Mouse (Mus musculus) embryo, embryonic 10.5 days (tissue): ENCODE measurements around the gene Fen1.

Experiments
- DNase-seq: peaks from one replicate; pipeline ENCODE4 v3.0.0-alpha.2; 2015; ENCODE audit warnings: low spot score

Gene Fen1

DNA sequence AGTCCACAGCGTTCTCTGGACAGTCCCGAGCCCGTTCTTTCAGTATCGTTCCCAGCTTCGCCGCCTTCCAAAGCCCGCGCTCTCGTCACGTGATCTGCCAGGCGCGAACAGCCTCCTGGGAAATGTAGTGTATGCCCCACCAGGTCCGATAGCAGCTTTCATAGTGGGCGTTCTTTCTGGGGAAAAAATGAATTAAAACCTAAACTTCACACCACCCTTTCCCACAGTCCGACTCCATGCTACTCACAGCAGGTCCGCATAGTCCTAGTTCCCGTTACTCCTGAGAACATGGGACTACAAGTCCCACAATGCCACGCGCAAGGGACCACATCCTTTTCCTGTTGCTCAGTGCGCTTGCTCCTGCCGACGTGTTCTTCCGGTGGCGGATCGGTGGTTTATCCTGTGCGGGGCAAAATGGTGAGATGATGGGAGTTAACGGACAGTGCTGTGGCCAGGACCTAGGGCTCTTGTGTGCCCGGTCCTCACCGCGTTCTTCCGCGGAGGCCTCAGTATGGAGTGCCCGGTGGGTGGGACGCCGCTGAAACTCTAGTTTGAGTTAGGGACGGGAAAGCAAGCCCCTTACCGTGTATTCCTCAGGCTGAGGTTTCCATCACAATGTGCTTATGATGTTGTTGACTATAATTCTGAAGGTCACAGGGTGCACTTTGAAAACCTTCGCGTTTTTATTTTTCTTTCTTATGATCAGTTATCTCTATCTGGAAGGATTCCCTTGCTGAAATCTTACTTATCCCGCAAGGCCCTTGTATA is at the start of gene Fen1, which contains the start of gene Tmem258:
TSS of gene Fen1 (minus strand) at position 322 of the 768 bp plus-strand sequence.
TSS of gene Tmem258 (plus strand) at position 167 of the 768 bp plus-strand sequence.
- DNase-seq = peak; percentile 94

DNA sequence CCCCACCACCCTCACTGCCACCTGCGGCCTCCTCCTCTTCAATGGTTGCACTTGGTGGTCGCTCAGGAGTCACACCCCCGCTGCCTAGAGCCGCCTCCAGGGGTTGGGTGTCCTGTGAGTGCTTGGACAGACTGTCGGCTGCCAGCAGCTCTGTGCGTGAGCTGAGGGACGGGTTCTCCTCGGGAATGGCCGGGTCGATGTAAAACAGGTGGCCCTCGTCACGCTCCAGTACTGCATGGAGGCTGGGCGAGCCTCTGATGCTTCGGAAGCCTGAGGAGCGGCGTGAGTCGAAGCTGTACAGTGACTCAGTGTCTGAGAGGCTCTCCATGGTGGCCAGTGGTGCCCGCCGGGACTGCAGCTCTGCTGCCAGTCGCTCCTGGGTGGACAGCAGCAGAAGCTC is 44.2 kb upstream of the Fen1 start:
- peak; percentile 43 for DNase-seq

DNA sequence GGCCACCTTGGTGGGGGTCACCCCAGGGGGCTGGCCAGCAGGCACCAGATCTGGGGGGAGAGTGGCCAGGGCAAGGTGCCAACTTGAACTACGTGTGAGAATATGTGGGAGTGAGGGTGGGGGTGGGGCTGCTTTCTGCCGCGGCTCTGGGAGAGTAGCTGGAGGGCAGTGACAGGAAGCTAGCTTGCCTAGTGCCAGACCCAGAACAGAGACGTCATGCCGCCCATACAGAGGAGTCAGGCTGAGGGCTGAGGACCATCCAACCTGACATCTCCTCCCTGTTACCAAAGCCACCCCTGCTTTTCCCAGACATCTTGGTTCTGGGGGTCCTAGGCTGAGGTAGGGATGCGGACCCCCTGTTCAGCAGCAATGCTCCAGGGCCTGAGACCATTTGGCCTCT is 43.2 kb upstream of the Fen1 start:
- no peak for DNase-seq

DNA sequence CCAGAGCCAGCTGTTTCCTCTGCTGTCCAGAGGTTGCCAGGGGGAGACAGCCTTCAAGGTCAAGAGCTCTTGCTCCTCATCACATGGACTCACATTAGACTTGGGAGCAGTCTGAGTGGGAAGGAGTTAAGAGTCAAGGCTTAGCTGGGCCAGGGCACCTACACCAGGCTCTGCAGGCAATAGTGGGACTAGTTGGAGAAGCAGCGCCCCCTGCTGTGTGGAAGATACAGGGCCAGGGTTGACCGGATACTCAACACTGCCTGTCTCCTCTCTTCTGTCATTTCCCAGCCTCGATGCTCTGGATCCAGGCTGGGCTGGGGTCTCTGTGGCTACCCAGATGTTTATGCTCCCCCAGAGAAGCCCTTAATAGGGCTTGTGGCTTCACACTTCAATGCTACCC is 40.2 kb upstream of the Fen1 start:
- DNase-seq = peak; percentile 77

DNA sequence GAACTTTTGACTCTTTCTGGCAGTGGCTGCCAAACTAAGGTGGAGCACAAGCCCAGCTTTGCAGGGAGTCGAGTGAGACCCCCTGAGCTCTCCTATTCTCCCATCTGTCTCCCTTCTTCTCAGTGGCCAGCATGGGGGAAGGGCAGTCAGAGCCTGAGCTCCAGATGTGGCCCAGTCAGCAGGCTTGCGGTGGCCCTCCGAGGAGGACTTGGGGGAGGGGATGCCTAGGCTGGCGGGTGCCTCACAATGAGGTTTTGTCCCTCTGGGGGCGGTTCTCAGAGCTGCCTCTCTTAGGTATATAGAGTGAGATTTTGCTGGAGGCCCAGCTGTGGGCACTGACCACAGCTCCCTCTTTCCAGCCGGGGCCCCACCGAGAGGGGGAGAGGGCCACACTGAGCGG is 38.9 kb upstream of the Fen1 start:
- DNase-seq = peak; percentile 60

DNA sequence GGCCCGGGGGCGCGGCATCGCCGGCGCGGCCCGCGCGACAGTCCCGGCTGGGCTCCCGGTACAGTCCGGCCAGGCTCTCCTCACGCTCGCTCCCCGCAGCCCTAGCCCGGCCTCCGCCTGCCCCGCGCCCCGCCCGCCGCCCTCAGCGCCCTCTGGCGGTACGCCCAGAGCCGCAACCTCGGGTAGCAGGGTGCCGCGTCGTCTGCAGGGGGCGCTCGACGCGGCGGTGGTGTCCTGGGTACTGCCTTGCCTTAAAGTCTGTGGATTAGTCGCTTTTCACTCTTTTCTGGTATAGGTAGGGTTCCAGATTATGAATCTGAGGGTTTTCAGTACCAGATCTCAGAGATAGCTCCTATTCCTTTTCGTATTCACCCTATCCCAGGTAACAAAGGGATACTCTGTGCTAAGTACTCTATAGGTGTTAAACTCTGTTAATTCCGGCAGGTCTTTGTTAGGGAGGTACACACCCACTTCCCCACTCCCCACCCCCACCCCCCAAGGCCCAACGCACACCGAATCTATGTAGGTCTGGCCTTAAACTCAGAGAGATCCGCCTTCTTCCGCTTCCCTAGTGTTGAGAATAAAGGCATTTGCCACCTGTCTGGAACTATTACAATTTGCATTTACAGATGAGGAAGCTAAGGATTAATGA is 36.8 kb upstream of the Fen1 start, which contains the start of gene Myrf:
TSS of gene Myrf (minus strand) at position 95 of the 652 bp plus-strand sequence.
- peak; percentile 81 for DNase-seq

DNA sequence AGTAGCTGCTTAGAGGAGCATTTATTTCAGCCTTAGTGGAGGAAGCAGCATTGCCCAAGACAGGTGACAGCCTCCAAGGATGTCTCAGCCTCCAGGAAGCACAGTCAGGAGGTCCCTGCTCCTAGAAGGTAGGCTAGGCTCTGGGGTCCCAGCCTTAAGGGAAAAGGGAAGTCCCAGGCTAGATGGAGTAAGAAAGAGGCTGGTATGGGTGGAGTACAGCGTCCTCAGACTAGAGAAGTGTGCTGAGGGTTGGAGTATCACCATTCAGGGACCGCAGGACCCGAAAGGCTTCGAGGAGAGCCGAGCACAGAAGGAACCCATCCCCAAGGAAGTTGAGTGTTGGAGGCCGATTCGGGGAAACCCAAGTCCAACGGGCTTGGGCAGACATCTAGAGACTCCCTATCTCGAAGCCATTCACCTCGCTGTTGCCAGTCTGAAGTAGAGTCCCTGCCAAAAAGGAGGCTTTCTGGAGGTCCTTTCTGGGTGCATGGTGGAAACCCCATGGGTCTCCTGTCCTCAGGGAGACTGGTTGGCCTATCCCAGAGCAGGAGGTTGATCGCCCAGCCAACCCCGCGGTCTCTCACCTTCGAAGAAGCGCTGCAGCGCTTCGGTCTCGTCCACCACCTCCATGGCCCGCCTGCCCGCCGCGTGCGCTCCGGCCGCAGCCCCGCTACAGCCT is 36.1 kb upstream of the Fen1 start:
- DNase-seq = no peak

DNA sequence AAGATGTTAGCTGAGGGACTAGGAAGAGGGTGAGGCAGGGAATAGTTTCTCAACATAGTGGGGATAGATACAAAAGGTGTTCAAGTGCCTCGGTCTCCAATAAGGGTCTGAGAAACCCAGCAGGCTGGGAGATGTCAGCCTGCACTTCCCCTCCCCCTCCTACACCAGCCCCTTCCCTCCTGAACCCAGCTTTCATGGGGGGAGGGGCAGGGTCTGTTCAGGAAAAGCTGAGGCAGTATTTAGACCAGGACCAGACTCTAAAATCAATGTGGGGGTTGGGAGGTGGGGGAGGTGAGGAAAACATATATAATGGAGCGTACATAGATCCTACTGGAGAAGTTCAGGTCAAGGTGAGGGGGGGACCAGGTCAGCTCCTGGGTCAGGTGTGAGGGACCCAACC is 35.5 kb upstream of the Fen1 start:
- peak; percentile 42 for DNase-seq

DNA sequence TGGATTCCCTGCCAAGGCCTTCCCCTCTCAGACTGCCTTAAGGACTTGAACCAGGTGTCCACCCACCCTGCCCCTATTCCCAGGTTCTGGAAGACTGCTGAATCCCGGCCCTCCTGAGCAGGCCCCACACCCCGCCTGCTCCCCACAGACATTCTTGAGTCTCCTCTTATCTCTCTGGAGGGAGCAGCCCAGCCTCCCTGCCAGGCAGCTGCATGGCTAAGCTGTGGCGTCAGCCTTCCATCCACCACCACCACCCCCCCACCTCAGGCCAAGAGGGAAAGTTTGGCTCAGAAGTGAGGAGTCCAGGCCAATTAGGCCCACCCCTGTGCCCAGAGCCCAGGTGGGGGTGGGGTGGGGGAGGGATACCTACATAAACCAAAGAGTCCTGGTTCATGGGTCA is 34.5 kb upstream of the Fen1 start:
- DNase-seq = no peak

DNA sequence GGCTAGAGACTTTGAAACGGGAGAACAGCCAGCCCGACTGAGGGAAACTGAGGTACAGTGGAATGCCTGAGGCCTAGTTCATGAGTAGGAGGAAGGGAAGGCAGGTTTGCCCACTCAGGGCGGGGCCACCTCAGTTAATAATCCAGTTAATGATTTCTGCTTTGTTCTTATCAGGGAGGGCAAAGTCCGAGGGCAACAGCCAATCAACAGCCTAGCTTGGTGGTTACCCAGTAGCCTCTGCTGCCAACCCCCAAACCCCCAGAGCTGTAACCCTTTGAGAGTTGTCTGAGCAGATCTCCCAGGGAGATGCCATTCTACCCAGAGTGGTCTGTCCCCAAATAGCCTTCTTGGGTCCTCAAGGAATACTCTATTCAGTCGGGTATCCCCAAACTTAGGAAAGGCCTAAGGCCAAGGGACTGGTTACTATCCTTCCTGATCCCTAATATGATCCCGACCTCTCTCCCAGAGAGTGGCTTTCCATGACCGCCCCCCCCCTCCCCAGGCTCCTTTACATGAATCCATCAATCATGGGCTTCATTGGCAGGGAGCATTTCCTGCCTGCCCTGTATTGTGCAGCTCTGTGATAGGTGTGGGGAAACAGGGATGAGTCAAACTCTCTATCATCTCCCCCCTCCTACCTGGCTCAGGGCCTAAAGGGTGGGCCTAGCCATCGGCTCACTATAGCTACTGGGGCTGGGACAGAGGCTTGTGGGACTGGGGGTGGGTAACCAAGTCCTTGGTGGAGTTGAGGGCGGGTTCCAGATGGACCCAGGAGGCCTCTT is 32.0 kb upstream of the Fen1 start:
- no peak for DNase-seq

DNA sequence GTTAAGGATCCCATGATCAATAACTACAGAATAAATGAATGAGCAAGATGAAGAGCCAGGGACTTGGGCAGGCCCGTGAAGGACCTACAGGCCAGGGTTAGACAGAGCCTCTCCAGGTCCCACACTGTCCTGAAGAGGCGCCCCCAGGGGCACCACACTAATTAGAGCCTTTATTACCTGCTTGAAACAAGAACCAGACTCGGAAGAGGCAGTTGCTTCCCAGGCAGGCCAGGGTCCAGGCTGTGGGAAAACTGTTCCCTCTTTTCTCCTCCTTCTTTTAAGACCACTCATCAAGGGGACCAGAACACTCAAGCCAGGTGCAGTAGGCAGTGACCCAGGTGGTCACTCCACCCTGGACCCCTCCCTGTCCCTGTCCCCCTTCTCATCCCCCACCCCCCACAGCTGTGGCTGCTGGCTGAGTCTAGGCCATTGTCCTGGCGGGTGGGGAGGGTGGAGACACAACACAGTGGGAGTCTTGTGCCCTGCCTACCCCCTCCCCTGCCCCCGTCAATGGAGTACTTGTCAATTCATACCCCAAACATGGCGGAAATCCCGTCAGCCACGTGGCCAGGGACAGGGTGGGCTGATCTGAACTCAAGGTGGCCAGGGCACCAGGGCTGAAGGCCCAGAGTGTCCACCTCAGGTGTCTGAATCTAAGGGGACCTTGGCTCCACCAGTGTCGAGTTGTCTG is 28.5 kb upstream of the Fen1 start:
- no peak for DNase-seq

DNA sequence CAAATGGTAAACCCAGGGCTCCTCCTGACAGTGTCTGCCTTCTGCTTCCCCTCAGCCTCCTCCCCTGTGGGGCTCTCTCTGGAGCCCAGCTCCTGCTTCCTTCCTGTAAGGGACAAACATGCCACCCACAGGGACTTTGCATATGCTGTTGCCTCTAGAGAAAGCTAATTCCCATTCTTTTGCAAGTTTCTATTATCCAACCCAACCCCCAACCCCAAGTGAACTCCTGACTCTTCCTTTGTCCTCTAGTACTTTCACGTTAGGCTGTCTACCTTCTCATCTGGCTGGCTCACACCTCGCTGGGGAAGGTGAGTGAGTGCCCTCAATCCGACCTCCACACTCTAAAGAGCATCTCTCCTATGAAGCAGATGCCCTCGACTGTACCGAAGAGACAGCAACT is 27.9 kb upstream of the Fen1 start:
- no peak for DNase-seq

DNA sequence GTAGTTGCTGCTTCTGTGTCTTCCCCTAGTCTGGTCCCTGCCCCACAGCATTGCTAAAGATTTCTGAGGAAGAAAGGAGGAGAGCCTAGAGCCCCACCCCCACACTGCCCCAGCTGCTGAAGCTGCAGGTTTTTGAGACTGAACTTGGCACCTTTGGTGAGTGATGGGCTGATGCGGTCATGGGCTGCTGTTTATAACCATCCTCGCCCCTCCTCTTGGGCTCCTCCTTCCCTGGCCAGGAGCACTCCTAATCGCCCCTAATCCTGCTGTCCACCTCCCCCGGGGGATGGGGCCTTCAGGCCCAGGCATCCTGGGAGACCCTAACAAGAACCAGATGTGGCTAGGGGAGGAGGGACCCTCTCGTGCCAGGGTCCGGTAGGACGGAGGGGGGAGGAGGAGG is 27.0 kb upstream of the Fen1 start:
- peak; percentile 70 for DNase-seq

DNA sequence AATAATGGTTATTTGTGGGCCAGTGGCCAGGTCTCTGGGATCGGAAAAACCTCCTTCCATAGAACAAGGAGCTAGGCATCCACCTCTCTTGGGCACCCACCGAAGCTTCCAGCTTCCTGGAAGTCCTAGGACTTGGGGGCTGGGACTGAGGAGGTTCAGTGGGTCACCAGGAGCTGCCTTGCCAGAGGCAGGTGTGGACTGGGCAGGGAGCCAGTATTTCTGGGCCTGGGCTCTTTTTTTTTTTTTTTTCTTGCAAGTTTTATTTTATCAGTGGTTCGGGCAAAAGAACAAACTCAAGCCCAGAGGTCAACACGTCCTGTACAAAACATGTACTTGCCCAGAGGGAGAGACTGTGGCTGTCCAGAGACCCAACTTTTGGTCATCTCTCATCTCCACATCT is 21.8 kb upstream of the Fen1 start:
- DNase-seq = no peak

DNA sequence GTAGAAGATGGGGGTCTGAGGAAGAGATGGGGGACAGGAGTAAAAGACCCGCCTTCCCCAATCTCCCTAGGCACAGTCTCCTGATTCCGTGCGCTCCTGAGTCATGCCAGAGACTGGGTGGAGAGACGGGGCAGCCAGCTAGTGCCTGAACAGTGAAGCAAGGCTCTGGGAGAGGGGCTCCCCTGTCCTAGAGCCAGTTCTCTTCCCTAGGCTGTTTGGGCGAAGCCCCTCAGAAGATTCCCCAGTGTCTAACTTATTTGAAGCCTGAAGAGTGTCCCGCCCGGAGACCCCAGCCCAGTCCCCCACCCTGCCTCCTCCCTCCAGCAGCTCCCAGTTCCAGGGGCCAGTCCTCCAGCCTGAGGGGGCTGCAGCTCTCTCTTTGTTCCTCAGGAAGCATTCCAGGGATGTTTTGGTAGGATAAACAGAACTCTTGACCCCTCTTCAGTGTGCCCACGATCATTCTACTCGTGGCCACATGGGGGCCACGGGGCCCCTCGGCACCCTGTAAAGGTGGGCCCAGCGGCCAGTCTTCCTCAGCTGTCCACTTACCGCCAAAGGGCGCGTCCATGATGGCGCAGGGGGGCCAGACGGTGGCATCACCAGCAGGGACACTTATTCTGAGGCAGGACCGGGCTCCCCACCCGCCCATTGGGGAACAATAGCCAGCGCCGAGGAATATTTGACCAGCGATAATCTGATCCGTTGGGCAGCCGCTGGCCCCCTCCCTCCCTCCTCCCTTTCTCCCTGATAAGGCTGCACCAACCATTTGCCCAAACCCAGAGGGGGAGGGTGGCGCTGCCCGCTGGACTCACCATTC is 20.9 kb upstream of the Fen1 start:
- peak; percentile 65 for DNase-seq

DNA sequence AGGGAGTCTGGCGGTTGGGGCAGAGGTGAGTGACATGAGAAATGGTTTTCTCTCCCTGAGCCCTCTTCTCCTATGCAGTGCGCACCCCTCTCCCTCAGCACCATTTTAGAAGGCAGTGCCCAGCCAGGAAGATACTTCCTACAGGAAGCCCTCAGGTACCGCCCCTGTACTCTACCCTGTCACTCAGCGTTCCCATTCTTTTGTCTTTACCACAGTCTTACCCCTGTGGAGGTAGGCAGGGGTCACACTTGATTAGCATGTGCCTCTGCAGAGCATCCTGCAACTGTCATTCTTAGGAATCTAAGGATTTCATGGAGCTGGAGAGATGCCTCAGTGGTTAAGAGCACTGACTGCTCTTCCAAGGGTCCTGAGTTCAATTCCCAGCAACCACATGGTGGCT is 19.6 kb upstream of the Fen1 start:
- no peak for DNase-seq

DNA sequence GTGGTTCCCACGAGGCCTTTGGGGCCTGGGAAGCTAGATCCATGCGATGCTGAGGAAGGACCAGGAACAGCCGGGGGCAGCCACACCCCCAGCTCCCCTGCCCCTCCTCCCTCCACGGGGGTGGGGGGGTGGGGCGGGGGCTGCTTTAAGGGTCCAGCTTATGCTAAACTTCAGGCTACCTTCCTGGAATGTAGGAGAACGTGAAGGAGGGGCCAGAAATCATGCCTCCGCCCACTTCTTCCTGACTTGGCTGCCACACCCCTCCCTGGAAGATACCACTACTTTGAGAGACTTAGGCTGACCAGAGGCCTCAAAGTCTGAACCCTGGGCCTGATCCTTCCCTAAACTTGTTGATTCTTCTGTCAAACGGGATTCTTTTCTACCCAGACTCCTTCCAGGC is 18.7 kb upstream of the Fen1 start:
- no peak for DNase-seq

DNA sequence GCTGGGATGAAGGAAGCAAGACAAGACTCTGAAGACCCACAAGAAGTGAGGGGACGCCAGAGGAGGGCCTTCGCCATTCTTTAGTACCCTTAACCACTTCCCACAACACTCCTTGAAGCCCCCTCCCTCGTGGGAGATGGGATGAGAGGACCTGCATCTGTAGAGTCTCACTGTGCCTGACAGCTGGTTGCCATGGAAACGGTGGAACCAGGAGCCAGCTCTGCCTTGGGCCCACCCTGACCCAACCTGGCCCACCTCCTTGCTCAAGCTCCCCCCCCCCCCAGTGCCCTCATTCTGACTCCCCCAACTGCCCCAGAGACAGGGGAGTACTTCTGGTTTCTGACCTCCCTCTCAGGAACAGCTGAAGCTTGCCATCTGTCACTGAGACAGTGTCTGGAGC is 17.6 kb upstream of the Fen1 start:
- DNase-seq = peak; percentile 68

DNA sequence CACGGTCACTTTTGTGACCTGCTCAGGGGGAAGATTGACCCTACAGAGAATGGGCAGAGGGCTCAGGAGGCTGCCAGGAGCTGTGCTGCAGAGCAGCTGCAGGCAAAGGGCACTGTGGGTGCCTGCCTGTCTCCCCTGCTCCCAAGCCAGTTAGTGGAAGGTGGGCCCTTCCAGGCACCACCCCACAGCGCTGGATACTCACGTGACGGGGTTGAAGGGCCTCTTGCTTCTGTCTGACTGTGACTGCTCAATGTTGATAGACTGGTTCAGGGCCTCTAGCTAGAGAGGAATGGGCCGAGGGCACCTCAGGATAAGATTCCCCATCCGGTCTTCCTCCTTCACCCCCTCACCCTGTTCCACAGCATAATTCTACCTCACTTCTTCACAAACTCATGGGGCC is 15.6 kb upstream of the Fen1 start:
- DNase-seq = no peak

DNA sequence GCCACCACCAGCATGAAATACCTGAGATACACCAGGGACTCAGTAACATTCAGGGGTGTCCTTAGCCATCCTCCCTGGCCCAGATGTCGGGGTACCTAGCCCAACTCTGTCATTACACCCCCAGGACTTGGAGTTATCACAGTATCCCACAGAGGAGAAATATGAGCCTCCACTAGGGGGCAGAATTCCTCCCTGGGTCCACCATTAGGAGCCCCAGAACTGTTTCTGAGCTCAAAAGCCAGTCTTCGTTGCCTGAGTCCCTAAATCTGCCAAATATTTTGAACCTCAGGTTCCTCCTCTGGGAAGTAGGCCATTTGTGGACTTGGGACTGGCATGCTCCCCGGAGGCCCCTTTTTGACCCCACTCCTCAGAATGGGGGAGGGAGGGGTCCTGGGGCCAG is 15.1 kb upstream of the Fen1 start:
- peak; percentile 84 for DNase-seq

DNA sequence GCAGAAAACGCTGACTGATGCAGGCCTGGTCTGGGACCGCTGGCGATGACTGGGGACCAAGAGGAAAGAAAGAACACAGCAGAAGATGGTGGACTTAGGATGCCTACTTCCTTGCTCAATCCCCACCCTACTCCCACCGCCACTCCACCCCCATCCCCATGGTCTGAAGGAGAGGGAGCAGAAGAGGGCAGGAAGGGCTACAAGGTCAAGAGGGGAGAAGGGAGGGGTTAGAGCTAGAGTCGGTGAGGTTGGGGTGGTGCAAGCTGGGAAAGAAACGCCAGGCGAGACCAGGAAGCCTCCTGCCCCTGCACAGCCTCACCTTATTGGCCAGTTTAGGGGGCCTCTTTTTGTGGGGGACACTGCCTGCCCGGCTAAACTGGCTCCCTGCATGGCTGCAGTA is 12.1 kb upstream of the Fen1 start:
- no peak for DNase-seq
